Comparison of ENCODE assay signal across 21 mouse cellular contexts in the genomic region with DNA sequence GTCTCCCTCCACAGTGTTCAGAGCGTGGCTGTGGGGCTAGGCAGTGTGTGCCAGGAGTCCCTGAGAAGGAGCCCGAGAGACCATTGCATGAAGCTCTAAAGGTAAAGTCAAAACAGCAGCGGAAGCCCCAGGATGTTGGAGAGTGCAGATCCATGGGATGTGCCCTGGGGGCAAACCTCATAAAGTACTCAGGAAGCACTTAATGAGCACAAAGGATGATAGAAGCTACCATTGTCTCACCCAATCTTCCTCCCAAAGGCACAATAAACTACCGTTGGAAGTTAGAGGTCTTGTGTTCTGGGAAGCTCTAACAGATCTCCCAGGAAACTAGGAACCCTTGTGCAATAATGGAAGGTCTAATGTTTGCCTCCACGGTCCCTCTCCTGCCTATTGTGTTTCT. TPM values are rescaled to one million over a fixed set of nuclear protein-coding genes. Genes with fewer than 3 reads are reported as not detected.
"Had no signal": no experiment of that assay in that cellular context is flagged by ENCODE, and none has a peak within 500 bp of the region (broad histone marks: within the 10 kb centered on the region; RNA-seq: fewer than 3 reads in every experiment).

No protein-coding gene starts in this region.

- H3K27ac ChIP-seq: limb, embryonic 13.5 days; liver, embryonic 12.5 days; liver, embryonic 15.5 days; midbrain, embryonic 10.5 days; midbrain, embryonic 13.5 days; neural tube, embryonic 13.5 days; stomach, embryonic 15.5 days had no signal

- H3K9me3 ChIP-seq: limb, embryonic 13.5 days; liver, embryonic 12.5 days; liver, embryonic 15.5 days; midbrain, embryonic 10.5 days; midbrain, embryonic 13.5 days; neural tube, embryonic 13.5 days; stomach, embryonic 15.5 days had no signal

- DNase-seq: kidney, adult 9 months; kidney, postnatal 14 days; kidney, postnatal 4 days; left cerebral cortex, postnatal 4 days; liver; lung, adult 2 months; lung, postnatal 36 days; right cerebral cortex, adult 18-20 months; right cerebral cortex, postnatal 14 days; right cerebral cortex, postnatal 4 days; thymus, postnatal 36 days had no signal

- H3K36me3 ChIP-seq: limb, embryonic 13.5 days; liver, embryonic 12.5 days; liver, embryonic 15.5 days; midbrain, embryonic 10.5 days; midbrain, embryonic 13.5 days; neural tube, embryonic 13.5 days; stomach, embryonic 15.5 days had no signal

- H3K9ac ChIP-seq: limb, embryonic 13.5 days; liver, embryonic 12.5 days; liver, embryonic 15.5 days; midbrain, embryonic 13.5 days; neural tube, embryonic 13.5 days; stomach, embryonic 15.5 days had no signal

- H3K4me1 ChIP-seq: liver, embryonic 12.5 days; liver, embryonic 15.5 days; megakaryocyte, embryonic 14.5 days; midbrain, embryonic 13.5 days; neural tube, embryonic 13.5 days; stomach, embryonic 15.5 days had no signal

- ATAC-seq: liver, embryonic 12.5 days; midbrain, embryonic 13.5 days; midbrain, embryonic 16.5 days had no signal

- H3K4me3 ChIP-seq: limb, embryonic 13.5 days; liver, embryonic 12.5 days; liver, embryonic 15.5 days; megakaryocyte, embryonic 14.5 days; midbrain, embryonic 10.5 days; midbrain, embryonic 13.5 days; myocyte; neural tube, embryonic 13.5 days; stomach, embryonic 15.5 days had no signal

- H3K27me3 ChIP-seq: limb, embryonic 13.5 days; liver, embryonic 12.5 days; liver, embryonic 15.5 days; midbrain, embryonic 13.5 days; neural tube, embryonic 13.5 days; stomach, embryonic 15.5 days had no signal

- H3K4me2 ChIP-seq: limb, embryonic 13.5 days; liver, embryonic 12.5 days; liver, embryonic 15.5 days; midbrain, embryonic 13.5 days; neural tube, embryonic 13.5 days; stomach, embryonic 15.5 days had no signal

RNA-seq across cellular contexts. Expression of a gene that starts 55.6 kb away (rescaled TPM):
- polyA plus RNA-seq: myocyte had no signal
